Mouse (Mus musculus) liver (tissue): ENCODE measurements around the gene Drc3.
A peak's percentile ranks its signal among the peaks of the same experiment; 100 is the strongest.

Experiments used
- DNase-seq: peaks from one replicate; pipeline ENCODE4 v3.0.0-alpha.2; 2020; ENCODE audit warnings: mixed read lengths

The Drc3 gene

GRCm38 (mm10) chr11:60352559-60353411 is at the start of gene Drc3, which contains the start of gene Tom1l2:
Gene Drc3 (plus strand): TSS chr11:60353329.
Gene Tom1l2 (minus strand): TSS chr11:60352905.
- DNase-seq, result peak; percentile 99

- DNase-seq, result no peak
These were observed 49.6 kb upstream of the Drc3 start for GRCm38 (mm10) chr11:60303497-60303896.

- DNase-seq, result no peak
These were observed 47.5 kb upstream of the Drc3 start for GRCm38 (mm10) chr11:60305611-60306010.

GRCm38 (mm10) chr11:60306834-60307233 is 46.3 kb upstream of the Drc3 start:
- DNase-seq, result peak; percentile 68

GRCm38 (mm10) chr11:60307375-60307825 is 45.7 kb upstream of the Drc3 start:
- peak; percentile 58 for DNase-seq

- DNase-seq, result no peak
These were observed 45.1 kb upstream of the Drc3 start for GRCm38 (mm10) chr11:60308061-60308460.

GRCm38 (mm10) chr11:60308506-60309116 is 44.5 kb upstream of the Drc3 start:
- DNase-seq, result peak; percentile 55

- DNase-seq, result peak; percentile 35
These were observed 43.3 kb upstream of the Drc3 start for GRCm38 (mm10) chr11:60309875-60310274.

GRCm38 (mm10) chr11:60311025-60311854 is 41.9 kb upstream of the Drc3 start:
- DNase-seq, result peak; percentile 31

- DNase-seq, result no peak
These were observed 36.9 kb upstream of the Drc3 start for GRCm38 (mm10) chr11:60316250-60316649.

GRCm38 (mm10) chr11:60316883-60317282 is 36.2 kb upstream of the Drc3 start:
- DNase-seq, result no peak

GRCm38 (mm10) chr11:60317376-60318102 is 35.6 kb upstream of the Drc3 start:
- DNase-seq, result no peak

GRCm38 (mm10) chr11:60318716-60319115 is 34.4 kb upstream of the Drc3 start:
- peak; percentile 45 for DNase-seq

GRCm38 (mm10) chr11:60319257-60320066 is 33.7 kb upstream of the Drc3 start:
- no peak for DNase-seq

GRCm38 (mm10) chr11:60320426-60321037 is 32.6 kb upstream of the Drc3 start:
- DNase-seq, result no peak

GRCm38 (mm10) chr11:60321438-60321837 is 31.7 kb upstream of the Drc3 start:
- no peak for DNase-seq

- DNase-seq, result no peak
These were observed 29.4 kb upstream of the Drc3 start for GRCm38 (mm10) chr11:60323731-60324130.

- DNase-seq, result no peak
These were observed 22.6 kb upstream of the Drc3 start for GRCm38 (mm10) chr11:60330551-60330950.

- DNase-seq, result no peak
These were observed 19.7 kb upstream of the Drc3 start for GRCm38 (mm10) chr11:60333461-60333860.

- no peak for DNase-seq
These were observed 19.0 kb upstream of the Drc3 start for GRCm38 (mm10) chr11:60334124-60334523.

GRCm38 (mm10) chr11:60335771-60336170 is 17.4 kb upstream of the Drc3 start:
- no peak for DNase-seq
